Comparison of ENCODE assay signal across 13 mouse cellular contexts in the genomic region with DNA sequence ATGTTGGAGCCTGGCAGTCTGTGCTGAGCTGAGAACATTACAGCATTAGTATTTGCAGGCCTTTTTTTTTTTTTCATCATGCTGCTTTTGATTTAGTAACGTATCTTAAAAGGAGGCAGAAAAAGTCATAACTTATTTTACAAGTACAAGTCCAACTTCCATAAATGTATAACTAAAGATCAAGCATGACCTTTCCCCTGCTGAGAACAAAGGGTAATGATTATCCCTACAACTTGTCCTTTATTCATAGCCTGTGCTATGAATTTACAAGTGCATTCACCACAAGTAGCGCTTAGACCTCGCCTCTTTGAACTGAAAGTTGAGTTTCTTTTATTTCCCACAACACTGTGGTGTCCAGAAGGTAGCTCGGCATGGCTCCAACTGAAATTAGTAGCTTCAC. TPM values are rescaled to one million over a fixed set of nuclear protein-coding genes. Genes with fewer than 3 reads are reported as not detected.
DNase-seq lines count a peak whose midpoint lies in the region; ATAC-seq and TF ChIP-seq lines count a peak whose summit lies in the region.
"Had no signal": no experiment of that assay in that cellular context is flagged by ENCODE, and none has a peak within 500 bp of the region (broad histone marks: within the 10 kb centered on the region; RNA-seq: fewer than 3 reads in every experiment).

No protein-coding gene starts in this region.

- H3K27ac ChIP-seq in layer of hippocampus, adult 2 months, result no peak overlapping the region; the same call in 1 of the 2 replicates
- peak overlapping the region; percentile 96 for H3K27ac ChIP-seq in intestine, embryonic 16.5 days (ENCODE audit: low read length)
- H3K27ac ChIP-seq in midbrain, embryonic 16.5 days (ENCODE audit: low read length), result no peak overlapping the region
- H3K27ac ChIP-seq: embryonic facial prominence, embryonic 12.5 days had no signal

- peak; percentile 21 for DNase-seq in cerebellum, adult 9-10 months
- no peak for DNase-seq in cerebellum, adult 8-10 months
- DNase-seq in layer of hippocampus, adult 2 months (ENCODE audit: low spot score in 2 of 2), result no peak
- no peak for DNase-seq in layer of hippocampus, adult 8-10 months (ENCODE audit: low spot score in 2 of 2)
- no peak for DNase-seq in testis, postnatal 14 days (ENCODE audit: low spot score)
- DNase-seq: gastrocnemius, postnatal 10 days; heart, postnatal 4 days had no signal

- no peaks in the 10 kb centered on the region for H3K36me3 ChIP-seq in intestine, embryonic 16.5 days (ENCODE audit: control insufficient read depth, insufficient read depth, low read length)
- no peaks in the 10 kb centered on the region for H3K36me3 ChIP-seq in midbrain, embryonic 16.5 days (ENCODE audit: control insufficient read depth, insufficient read depth, low read length)
- H3K36me3 ChIP-seq: embryonic facial prominence, embryonic 12.5 days had no signal

- H3K4me1 ChIP-seq in intestine, embryonic 16.5 days (ENCODE audit: control insufficient read depth, insufficient read depth, low read length), result 0 out of 2 replicates have a peak, but pooled peaks cover 6% of the 10 kb centered on the region
- H3K4me1 ChIP-seq in midbrain, embryonic 16.5 days (ENCODE audit: control insufficient read depth, insufficient read depth, low read length), result peaks cover 15% of the 10 kb centered on the region
- H3K4me1 ChIP-seq: embryonic facial prominence, embryonic 12.5 days had no signal

- no peaks in the 10 kb centered on the region for H3K27me3 ChIP-seq in intestine, embryonic 16.5 days (replicated peaks; ENCODE audit: control insufficient read depth, insufficient read depth, low read length)
- H3K27me3 ChIP-seq in midbrain, embryonic 16.5 days (ENCODE audit: control insufficient read depth, insufficient read depth, low read depth, low read length), result no peaks in the 10 kb centered on the region
- H3K27me3 ChIP-seq: embryonic facial prominence, embryonic 12.5 days had no signal

- 66% methylated on average over 4 of the region's 4 CpGs for WGBS in intestine, embryonic 16.5 days
- 80% methylated on average over 4 of the region's 4 CpGs for WGBS in midbrain, embryonic 16.5 days

- no peaks in the 10 kb centered on the region for H3K9me3 ChIP-seq in intestine, embryonic 16.5 days (ENCODE audit: control insufficient read depth, low read length)
- H3K9me3 ChIP-seq in midbrain, embryonic 16.5 days (replicated peaks; ENCODE audit: control insufficient read depth, low read length, poor library complexity, severe bottlenecking), result no peaks in the 10 kb centered on the region
- H3K9me3 ChIP-seq: embryonic facial prominence, embryonic 12.5 days had no signal

- no peak for TF ChIP-seq CTCF in layer of hippocampus, adult 2 months (conservative IDR thresholded peaks at IDR 0.05)

- peak overlapping the region; percentile 68 for H3K4me2 ChIP-seq in intestine, embryonic 16.5 days (ENCODE audit: low read depth, low read length)
- H3K4me2 ChIP-seq in midbrain, embryonic 16.5 days (ENCODE audit: low read length), result peak overlapping the region; percentile 80

- ATAC-seq in intestine, embryonic 16.5 days, result no peak
- no peak for ATAC-seq in midbrain, embryonic 16.5 days
- ATAC-seq in erythroblast, adult 5-6 weeks (replicated peaks; ENCODE audit: low FRiP score, poor library complexity, severe bottlenecking), result no peak

- peak overlapping the region; percentile 74 for H3K4me3 ChIP-seq in layer of hippocampus, adult 2 months
- peak overlapping the region; percentile 68 for H3K4me3 ChIP-seq in intestine, embryonic 16.5 days (ENCODE audit: low read length)
- peak overlapping the region; percentile 57 for H3K4me3 ChIP-seq in midbrain, embryonic 16.5 days (ENCODE audit: low read depth, low read length)

- H3K9ac ChIP-seq in intestine, embryonic 16.5 days (ENCODE audit: low read depth, low read length), result 0 out of 2 replicates have a peak overlapping the region, but pooled peaks have one; percentile 3
- H3K9ac ChIP-seq in midbrain, embryonic 16.5 days (ENCODE audit: low read depth, low read length), result peak overlapping the region; percentile 4; the same call in 1 of the 2 replicates
- H3K9ac ChIP-seq: embryonic facial prominence, embryonic 12.5 days had no signal

RNA-seq across cellular contexts. Expression of gene Them4, which starts 1.5 kb away (rescaled TPM):
- 10 to 100 TPM; 24.3 to 26.5 TPM for total RNA-seq in layer of hippocampus, adult 2 months (2021)
- 10 to 100 TPM; 23.8 to 30.2 (median 25.9) TPM for total RNA-seq in layer of hippocampus, adult 8-10 months (2022)
- polyA plus RNA-seq in intestine, embryonic 16.5 days (2015; fragmentation: Nextera tagmentation; extraction: Ambion mirVana), result 18.5 and 19.4 TPM in 2 replicates
- polyA plus RNA-seq in midbrain, embryonic 16.5 days (2015; fragmentation: Nextera tagmentation; extraction: Ambion mirVana), result 61.8 and 68.6 TPM in 2 replicates
- total RNA-seq in erythroblast, adult 5-6 weeks (2015; ENCODE audit: low replicate concordance), result 2.9 TPM in 1 of 2 replicates, not detected in the other
- total RNA-seq in erythroblast, adult 5-6 weeks (2017; ENCODE audit: low replicate concordance), result 0.84 and 1.2 TPM in 2 replicates

RNA-seq across cellular contexts. Expression of gene Them5, which starts 30.5 kb away (rescaled TPM):
- not detected for total RNA-seq in layer of hippocampus, adult 2 months (2021)
- total RNA-seq in layer of hippocampus, adult 8-10 months (2022), result not detected
- 0.42 TPM in 1 of 2 replicates, not detected in the other for polyA plus RNA-seq in intestine, embryonic 16.5 days (2015; fragmentation: Nextera tagmentation; extraction: Ambion mirVana)
- polyA plus RNA-seq in midbrain, embryonic 16.5 days (2015; fragmentation: Nextera tagmentation; extraction: Ambion mirVana), result not detected in 2 replicates
- not detected in 2 replicates for total RNA-seq in erythroblast, adult 5-6 weeks (2015; ENCODE audit: low replicate concordance)
- total RNA-seq in erythroblast, adult 5-6 weeks (2017; ENCODE audit: low replicate concordance), result not detected in 2 replicates
- total RNA-seq: gastrocnemius, postnatal 10 days; heart, postnatal 4 days; left cerebral cortex, postnatal 36 days; megakaryocyte, adult 5-6 weeks had no signal
- polyA plus RNA-seq: embryonic facial prominence, embryonic 12.5 days had no signal

RNA-seq across cellular contexts. Expression of gene Gm4778, which starts 47.5 kb away (rescaled TPM):
- not detected for total RNA-seq in layer of hippocampus, adult 2 months (2021)
- not detected for total RNA-seq in layer of hippocampus, adult 8-10 months (2022)
- polyA plus RNA-seq in intestine, embryonic 16.5 days (2015; fragmentation: Nextera tagmentation; extraction: Ambion mirVana), result not detected in 2 replicates
- not detected in 2 replicates for polyA plus RNA-seq in midbrain, embryonic 16.5 days (2015; fragmentation: Nextera tagmentation; extraction: Ambion mirVana)
- total RNA-seq in erythroblast, adult 5-6 weeks (2015; ENCODE audit: low replicate concordance), result not detected in 2 replicates
- not detected in 2 replicates for total RNA-seq in erythroblast, adult 5-6 weeks (2017; ENCODE audit: low replicate concordance)
- total RNA-seq: gastrocnemius, postnatal 10 days; heart, postnatal 4 days; left cerebral cortex, postnatal 36 days; megakaryocyte, adult 5-6 weeks had no signal
- polyA plus RNA-seq: embryonic facial prominence, embryonic 12.5 days had no signal

RNA-seq across cellular contexts. Expression of gene C2cd4d, which starts 50.9 kb away (rescaled TPM):
- total RNA-seq in layer of hippocampus, adult 2 months (2021), result under 1 TPM; 0.36 to 0.47 TPM
- under 1 TPM in 3 of 4 experiments, not detected in 1; 0.34 to 0.58 (median 0.56) TPM for total RNA-seq in layer of hippocampus, adult 8-10 months (2022)
- polyA plus RNA-seq in intestine, embryonic 16.5 days (2015; fragmentation: Nextera tagmentation; extraction: Ambion mirVana), result 0.38 and 0.71 TPM in 2 replicates
- 1.6 and 1.7 TPM in 2 replicates for polyA plus RNA-seq in midbrain, embryonic 16.5 days (2015; fragmentation: Nextera tagmentation; extraction: Ambion mirVana)
- total RNA-seq in erythroblast, adult 5-6 weeks (2015; ENCODE audit: low replicate concordance), result not detected in 2 replicates
- not detected in 2 replicates for total RNA-seq in erythroblast, adult 5-6 weeks (2017; ENCODE audit: low replicate concordance)
- total RNA-seq: heart, postnatal 4 days; megakaryocyte, adult 5-6 weeks had no signal

Comparison
In these comparisons a context has a peak if more than half of its experiments do, and no peak if none do; other contexts are left out.
1. RNA of gene Them4, which starts 1.5 kb away (total RNA-seq): 23.8 to 30.2 TPM in layer of hippocampus, adult 8-10 months and 24.3 to 26.5 TPM in layer of hippocampus, adult 2 months; 0.84 to 2.9 TPM in erythroblast, adult 5-6 weeks; every median in the first group is over 4 times any median in the second.
2. Peak in every context shown above with its lines, with median percentiles within 50 percentile points of each other: H3K4me3 ChIP-seq.